Mouse (Mus musculus): ENCODE data around the gene Txndc15. TPM values are rescaled to one million over a fixed set of nuclear protein-coding genes. Genes with fewer than 3 reads are reported as not detected.

Txndc15 gene
- polyA plus RNA-seq, 1 experiment from 2014 or later = 71.0 TPM

Other genes with a start within 250 kb of the Txndc15 start
- gene Dbn1, start 226.5 kb upstream of the Txndc15 start, polyA plus RNA-seq (2014; fragmentation: Nextera tagmentation; extraction: Ambion mirVana) = 120 and 134 TPM in 2 replicates
- 253 and 260 TPM in 2 replicates for gene Pdlim7, start 201.0 kb upstream of the Txndc15 start, polyA plus RNA-seq (2014; fragmentation: Nextera tagmentation; extraction: Ambion mirVana)
- gene Dok3, start 185.4 kb upstream of the Txndc15 start, polyA plus RNA-seq (2014; fragmentation: Nextera tagmentation; extraction: Ambion mirVana) = 1.9 and 2.5 TPM in 2 replicates
- gene Ddx41, start 178.0 kb upstream of the Txndc15 start, polyA plus RNA-seq (2014; fragmentation: Nextera tagmentation; extraction: Ambion mirVana) = 63.9 and 73.1 TPM in 2 replicates
- gene Fam193b, start 143.5 kb upstream of the Txndc15 start, polyA plus RNA-seq (2014; fragmentation: Nextera tagmentation; extraction: Ambion mirVana) = 28.8 and 33.6 TPM in 2 replicates
- 59.9 and 64.8 TPM in 2 replicates for gene Tmed9, start 140.9 kb upstream of the Txndc15 start, polyA plus RNA-seq (2014; fragmentation: Nextera tagmentation; extraction: Ambion mirVana)
- 12.6 and 17.4 TPM in 2 replicates for gene B4galt7, start 114.8 kb upstream of the Txndc15 start, polyA plus RNA-seq (2014; fragmentation: Nextera tagmentation; extraction: Ambion mirVana)
- 43.3 and 53.9 TPM in 2 replicates for gene Caml, start 91.6 kb upstream of the Txndc15 start, polyA plus RNA-seq (2014; fragmentation: Nextera tagmentation; extraction: Ambion mirVana)
- 40.9 and 44.1 TPM in 2 replicates for gene Ddx46, start 79.6 kb upstream of the Txndc15 start, polyA plus RNA-seq (2014; fragmentation: Nextera tagmentation; extraction: Ambion mirVana)
- 66.2 and 66.4 TPM in 2 replicates for gene B230219D22Rik, start 21.5 kb upstream of the Txndc15 start, polyA plus RNA-seq (2014; fragmentation: Nextera tagmentation; extraction: Ambion mirVana)
- 60.1 and 64.2 TPM in 2 replicates for gene Pcbd2, start 12.7 kb downstream of the Txndc15 start, polyA plus RNA-seq (2014; fragmentation: Nextera tagmentation; extraction: Ambion mirVana)
- 0.23 TPM in 1 of 2 replicates, not detected in the other for gene Catsper3, start 69.9 kb downstream of the Txndc15 start, polyA plus RNA-seq (2014; fragmentation: Nextera tagmentation; extraction: Ambion mirVana)
- 20.3 and 22.2 TPM in 2 replicates for gene Pitx1, start 121.5 kb downstream of the Txndc15 start, polyA plus RNA-seq (2014; fragmentation: Nextera tagmentation; extraction: Ambion mirVana)

Measured in intestine, embryonic 14.5 days (tissue).